ENCODE assay signal across 18 mouse cellular contexts in the genomic region with DNA sequence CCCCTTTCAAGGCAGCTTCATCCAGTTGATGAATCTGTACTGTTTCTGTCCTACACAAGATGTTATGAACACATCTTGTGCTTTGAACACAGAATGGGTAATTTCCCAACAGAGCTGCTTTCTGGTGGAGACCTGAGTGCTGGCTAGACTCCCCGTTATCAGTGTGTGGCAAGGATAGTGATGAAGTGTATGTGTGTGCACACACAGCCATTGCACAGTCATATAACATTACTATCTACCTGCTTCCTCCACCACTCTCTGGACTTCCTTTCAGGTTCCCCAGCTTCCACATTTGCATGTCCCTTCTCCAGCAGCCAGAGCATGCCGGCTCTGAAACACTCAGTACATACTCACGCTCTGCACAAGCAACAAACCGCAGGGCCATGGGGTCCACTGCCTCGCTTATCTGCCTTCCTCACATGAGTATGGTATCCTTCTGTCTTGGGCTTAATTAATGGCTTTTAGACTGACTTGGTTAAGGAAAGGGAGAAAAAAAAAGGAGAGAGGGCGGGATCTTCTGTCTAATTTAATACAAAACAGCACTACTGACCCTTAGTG.
"Had no signal": no experiment of that assay in that cellular context is flagged by ENCODE, and none has a peak within 500 bp of the region (broad histone marks: within the 10 kb centered on the region; RNA-seq: fewer than 3 reads in every experiment).

No protein-coding gene starts in this region.

- H3K4me2 ChIP-seq: liver, embryonic 13.5 days; lung, embryonic 14.5 days; midbrain, embryonic 13.5 days; neural tube, embryonic 12.5 days; neural tube, embryonic 15.5 days; stomach, embryonic 15.5 days had no signal

- ATAC-seq: intestine, embryonic 16.5 days; midbrain, embryonic 13.5 days; midbrain, embryonic 16.5 days had no signal

- DNase-seq: kidney, adult 18-20 months; kidney, adult 9 months; kidney, postnatal 14 days; kidney, postnatal 4 days; liver, embryonic 13.5 days; lung, embryonic 14.5 days; right cerebral cortex, adult 18-20 months; right cerebral cortex, postnatal 14 days; right cerebral cortex, postnatal 4 days; thymus, postnatal 4 days had no signal

- H3K9ac ChIP-seq: liver, embryonic 13.5 days; lung, embryonic 14.5 days; midbrain, embryonic 13.5 days; neural tube, embryonic 12.5 days; neural tube, embryonic 15.5 days; stomach, embryonic 15.5 days had no signal

- H3K9me3 ChIP-seq: liver, embryonic 13.5 days; midbrain, embryonic 10.5 days; midbrain, embryonic 13.5 days; neural tube, embryonic 12.5 days; neural tube, embryonic 15.5 days; stomach, embryonic 15.5 days had no signal

- H3K4me1 ChIP-seq: neural tube, embryonic 12.5 days; neural tube, embryonic 15.5 days; stomach, embryonic 15.5 days had no signal

- H3K36me3 ChIP-seq: liver, embryonic 13.5 days; midbrain, embryonic 13.5 days; neural tube, embryonic 15.5 days had no signal

- H3K27me3 ChIP-seq: liver, embryonic 13.5 days; neural tube, embryonic 12.5 days; neural tube, embryonic 15.5 days; stomach, embryonic 15.5 days had no signal

- H3K27ac ChIP-seq: liver, embryonic 13.5 days; macrophage; midbrain, embryonic 10.5 days; midbrain, embryonic 13.5 days; neural tube, embryonic 12.5 days; neural tube, embryonic 15.5 days; stomach, embryonic 15.5 days had no signal

- H3K4me3 ChIP-seq: liver, embryonic 13.5 days; midbrain, embryonic 10.5 days; midbrain, embryonic 13.5 days; neural tube, embryonic 12.5 days; neural tube, embryonic 15.5 days; stomach, embryonic 15.5 days had no signal
